Mouse (Mus musculus): ENCODE results near the gene Ppp1r13b.

DNA sequence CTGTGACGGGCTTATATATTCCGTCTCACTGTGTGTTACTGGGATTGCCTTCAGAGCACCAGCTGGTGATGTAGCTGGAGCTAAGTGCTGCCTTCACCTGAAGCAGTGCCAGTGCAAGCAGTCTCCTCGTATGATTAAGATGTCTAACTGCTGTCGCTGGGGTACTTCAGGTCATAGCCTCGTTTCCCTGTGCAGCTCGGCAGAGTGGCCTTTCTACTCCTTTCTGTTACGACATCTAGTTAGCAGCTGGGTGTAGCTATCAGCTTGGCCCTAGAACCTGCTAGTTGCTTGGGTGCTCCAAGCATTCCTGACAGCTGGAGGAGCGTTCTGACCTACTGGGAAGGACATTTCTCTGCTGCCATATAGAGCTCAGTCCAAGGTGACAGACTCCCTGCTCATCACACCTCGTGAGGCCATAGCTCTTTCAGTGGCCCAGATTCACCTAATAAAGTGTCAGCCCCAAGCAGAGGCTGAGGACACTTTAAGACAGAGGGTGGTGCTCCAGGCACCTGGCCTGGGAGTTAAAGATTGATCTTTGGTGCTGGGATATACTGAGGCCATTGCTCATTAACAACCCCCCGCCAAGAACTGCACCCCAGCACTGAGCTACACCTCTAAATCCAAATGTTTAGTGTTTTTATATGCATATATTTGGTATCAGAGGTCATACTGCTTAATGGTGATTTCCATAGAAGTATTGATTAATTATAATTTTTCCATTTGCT lies 107.3 kb downstream of the Ppp1r13b start:
- TF ChIP-seq CTCF (IDR thresholded peaks at IDR 0.05; ENCODE audit: low read depth, low read length) (no peak), GATA2 (IDR thresholded peaks at IDR 0.05; ENCODE audit: borderline replicate concordance, low read depth, low read length) (no peak)
